Mouse (Mus musculus) myocyte (in vitro differentiated cells): Measurements from ENCODE around the gene Gm20388.

Experiments
- E2F4 ChIP-seq: IDR thresholded peaks from one replicate; pipeline ENCODE4 v1.6.1; 2011; ENCODE audit warnings: mild to moderate bottlenecking, control low read depth, moderate library complexity; ENCODE audit not compliant: insufficient read depth
- MAX ChIP-seq: IDR thresholded peaks from one replicate; pipeline ENCODE4 v1.6.1; 2011; ENCODE audit warnings: low read depth, mild to moderate bottlenecking, control low read depth
- POLR2A ChIP-seq: IDR thresholded peaks from one replicate; pipeline ENCODE4 v1.6.1; 2011; ENCODE audit warnings: low read depth, mild to moderate bottlenecking, control low read depth, moderate library complexity; ENCODE audit not compliant: insufficient read length
- TCF3 ChIP-seq: IDR thresholded peaks from one replicate; pipeline ENCODE4 v1.6.1; 2011; ENCODE audit warnings: low read depth, control low read depth; ENCODE audit not compliant: insufficient read length

GRCm38 (mm10) chr8:122695438-122696042 is 2784.9 kb downstream of the Gm20388 start:
- TF ChIP-seq MAX (no peak), TCF3 (no peak), E2F4 (no peak), POLR2A (no peak)
